Mouse (Mus musculus): Measurements from ENCODE around the gene Cdkn2b. TPM values are rescaled to one million over a fixed set of nuclear protein-coding genes. Genes with fewer than 3 reads are reported as not detected.

Cdkn2b gene
- 8.7 TPM for polyA plus RNA-seq (2014; fragmentation: Illumina TruSeq; extraction: RNeasy Lipid Tissue Mini Kit (QIAGEN cat#74804); ENCODE audit: low read depth, low replicate concordance)

DNA sequence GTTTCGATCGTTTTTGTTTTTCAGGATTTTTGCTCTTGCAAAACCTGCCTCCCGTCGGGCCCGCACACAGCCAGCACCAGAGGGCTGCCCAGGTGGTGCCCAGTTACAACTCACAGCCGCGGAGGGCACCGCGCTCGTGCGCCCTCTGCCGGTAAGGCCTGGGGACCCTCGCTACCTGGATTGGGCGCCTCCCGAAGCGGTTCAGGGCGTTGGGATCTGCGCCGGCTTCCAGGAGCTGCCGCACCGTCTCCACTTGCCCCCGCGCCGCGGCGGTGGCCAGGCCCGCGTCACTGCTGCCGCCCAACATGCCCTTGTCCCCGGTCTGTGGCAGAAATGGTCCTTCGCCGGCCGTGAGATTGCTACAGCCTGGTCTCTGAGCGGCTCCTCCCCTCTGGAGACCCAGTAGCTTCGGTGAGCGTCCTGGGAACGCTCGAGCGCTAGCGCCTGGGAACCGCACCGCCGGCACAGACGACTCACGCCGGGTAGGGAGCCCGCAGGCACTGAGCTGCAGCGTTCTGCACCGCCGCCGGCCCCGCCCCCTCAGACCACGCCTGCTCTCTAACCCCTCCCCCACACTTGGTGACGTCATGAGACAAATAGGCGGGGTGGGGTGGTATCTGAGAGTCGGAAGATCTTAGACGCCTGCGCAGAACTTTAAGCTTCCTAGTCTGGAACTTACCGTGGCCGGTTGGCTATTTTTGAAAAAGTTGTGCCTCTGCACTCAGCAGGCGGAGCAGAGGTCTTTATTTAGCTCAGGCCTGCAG, at the start of gene Cdkn2b:
Gene Cdkn2b (minus strand): TSS at position 549 of the 764 bp plus-strand sequence.

DNA sequence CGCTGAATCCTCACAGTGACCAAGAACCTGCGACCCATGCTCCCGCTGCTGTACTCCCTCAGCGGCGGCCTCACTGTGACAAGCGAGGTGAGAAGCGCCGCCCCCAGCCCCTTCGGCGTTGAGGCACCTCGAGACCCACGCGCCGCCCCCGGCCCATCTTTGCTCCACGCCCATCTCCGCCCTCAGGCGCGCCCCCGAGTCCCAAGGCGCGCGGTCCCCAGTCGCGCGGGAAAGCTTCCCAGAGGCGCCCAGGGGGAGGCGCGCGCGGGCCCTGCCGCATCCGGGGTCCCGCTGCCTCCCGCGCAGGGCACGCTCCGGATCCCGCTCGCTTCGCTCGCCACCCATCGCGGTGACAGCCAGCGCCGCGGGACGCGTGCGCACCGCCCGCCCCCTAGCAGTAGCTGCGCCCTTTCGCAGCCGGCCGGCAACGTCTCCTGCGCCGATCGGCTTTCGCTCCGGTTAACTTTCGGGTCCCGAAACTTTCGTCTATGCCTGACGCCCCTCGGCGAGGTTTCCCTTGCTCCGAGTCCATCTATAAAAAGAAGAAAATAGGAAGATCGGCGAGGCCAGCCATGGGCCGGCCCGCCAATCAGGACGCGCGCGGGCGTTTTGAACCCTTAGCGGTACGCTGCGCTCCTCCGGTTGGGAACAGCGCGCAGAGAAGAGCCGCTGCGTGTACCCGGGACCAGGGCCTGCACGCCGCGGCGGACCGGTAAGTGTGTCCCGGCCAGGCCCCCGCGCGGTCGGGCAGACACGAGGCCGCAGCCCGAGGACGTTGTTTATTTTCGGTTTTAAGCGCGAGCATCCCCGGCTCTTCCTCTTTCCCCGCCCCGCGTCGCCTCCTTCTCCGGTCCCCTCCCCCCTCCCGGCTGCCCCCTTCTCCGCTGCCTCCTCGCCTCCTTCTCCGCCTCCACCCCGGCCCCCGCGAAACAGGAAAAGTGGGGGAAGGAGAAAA, 16.1 kb downstream of the Cdkn2b start, which contains the start of gene Cdkn2a:
Gene Cdkn2a (minus strand): TSS at position 168 of the 955 bp plus-strand sequence.

Other genes starting within 250 kb of the Cdkn2b start
- gene Mtap, start 173.9 kb downstream of the Cdkn2b start, polyA plus RNA-seq (2014; fragmentation: Illumina TruSeq; extraction: RNeasy Lipid Tissue Mini Kit (QIAGEN cat#74804); ENCODE audit: low read depth, low replicate concordance), result 120 TPM
- gene Cdkn2a, start 16.4 kb downstream of the Cdkn2b start, polyA plus RNA-seq (2014; fragmentation: Illumina TruSeq; extraction: RNeasy Lipid Tissue Mini Kit (QIAGEN cat#74804); ENCODE audit: low read depth, low replicate concordance), result not detected